Mouse (Mus musculus) olfactory bulb, adult 2 months (tissue): ENCODE measurements around the gene Edil3. TPM values are rescaled to one million over a fixed set of nuclear protein-coding genes. Genes with fewer than 3 reads are reported as not detected.

ENCODE experiments used
- H3K27ac ChIP-seq: fragments of 200-500 bp; 2 replicates; pipeline ENCODE4 v1.5.1; 2012; ENCODE audit warnings: low read depth, low read length; ENCODE audit not compliant: insufficient read depth
- H3K4me1 ChIP-seq: fragments of 200-500 bp; 2 replicates; pipeline ENCODE4 v1.6.1; 2012; ENCODE audit warnings: low read length; ENCODE audit not compliant: control insufficient read depth, insufficient read depth
- H3K4me3 ChIP-seq: fragments of 200-500 bp; 2 replicates; pipeline ENCODE4 v1.5.1; 2012; ENCODE audit warnings: mild to moderate bottlenecking, low read depth, low read length, moderate library complexity; ENCODE audit not compliant: insufficient read depth
- CTCF ChIP-seq: fragments of 200-500 bp; IDR thresholded peaks from 2 replicates; pipeline ENCODE4 v1.5.1; 2012; ENCODE audit warnings: low read depth, mild to moderate bottlenecking, low read length, moderate library complexity; ENCODE audit not compliant: insufficient read depth
- POLR2A ChIP-seq: fragments of 200-500 bp; IDR thresholded peaks from 2 replicates; pipeline ENCODE4 v1.6.1; 2012; ENCODE audit warnings: mild to moderate bottlenecking, low read depth, low read length, moderate library complexity; ENCODE audit not compliant: insufficient read depth
- WGBS: fragments of 180-500 bp; shearing (Covaris S2); methylation state at CpG from one replicate; pipeline ENCODE4 v1.1.7; 2018; 5-methylcytosine and 5-hydroxymethylcytosine counted together
- polyA plus RNA-seq: library from polyadenylated mRNA; stranded (reverse); fragments of >200 nt; gene quantifications from 2 replicates; pipeline ENCODE4 v1.2.4, GENCODE M21; 2012; ENCODE audit warnings: low replicate concordance; ENCODE audit not compliant: missing spikeins, insufficient read depth, insufficient read length

The Edil3 gene
- polyA plus RNA-seq, 1 experiment, result 78.5 TPM

GRCm38 (mm10) chr13:88822976-88823521, 1.8 kb downstream of the Edil3 start:
- H3K4me3 ChIP-seq, result peak overlapping the region; percentile 39
- TF ChIP-seq POLR2A (no peak), CTCF (no peak)
- no peaks in the 10 kb centered on the region for H3K4me1 ChIP-seq
- H3K27ac ChIP-seq, result peak overlapping the region; percentile 64; the same call in 1 of the 2 replicates
- 25% methylated on average over 10 of the region's 10 CpGs for WGBS

GRCm38 (mm10) chr13:88823522-88824419, 2.5 kb downstream of the Edil3 start:
- TF ChIP-seq CTCF (no peak), POLR2A (no peak)
- WGBS, result 1% methylated on average over 25 of the region's 25 CpGs
- peak overlapping the region; percentile 51 for H3K4me3 ChIP-seq
- peak overlapping the region; percentile 64 for H3K27ac ChIP-seq
- no peaks in the 10 kb centered on the region for H3K4me1 ChIP-seq

- Histone ChIP-seq H3K4me1 (no peaks in the 10 kb centered on the region), H3K4me3 (no peak overlapping the region), H3K27ac (no peak overlapping the region)
- WGBS, result 28% methylated on average over 4 of the region's 4 CpGs
- TF ChIP-seq POLR2A (no peak), CTCF (no peak)
These were observed 3.2 kb downstream of the Edil3 start for GRCm38 (mm10) chr13:88824441-88824840.

GRCm38 (mm10) chr13:88828362-88828761, 7.1 kb downstream of the Edil3 start:
- no peak for TF ChIP-seq CTCF
- no peak for TF ChIP-seq POLR2A
- H3K4me1 ChIP-seq, result no peaks in the 10 kb centered on the region
- H3K27ac ChIP-seq, result no peak overlapping the region
- 75% methylated on average over 10 of the region's 10 CpGs for WGBS
- H3K4me3 ChIP-seq, result no peak overlapping the region

- no peak for TF ChIP-seq POLR2A
- no peak for TF ChIP-seq CTCF
- Histone ChIP-seq H3K4me3 (no peak overlapping the region), H3K4me1 (no peaks in the 10 kb centered on the region), H3K27ac (no peak overlapping the region)
- 90% methylated on average over 1 of the region's 1 CpGs for WGBS
These were observed 12.5 kb downstream of the Edil3 start for GRCm38 (mm10) chr13:88833732-88834131.

- no peak overlapping the region for H3K4me3 ChIP-seq
- TF ChIP-seq CTCF, result no peak
- no peaks in the 10 kb centered on the region for H3K4me1 ChIP-seq
- WGBS, result 89% methylated on average over 4 of the region's 4 CpGs
- H3K27ac ChIP-seq, result no peak overlapping the region
These were observed 28.5 kb downstream of the Edil3 start for GRCm38 (mm10) chr13:88849739-88850138.

- 93% methylated on average over 2 of the region's 2 CpGs for WGBS
- TF ChIP-seq POLR2A (no peak), CTCF (no peak)
- Histone ChIP-seq H3K27ac (no peak overlapping the region), H3K4me3 (no peak overlapping the region), H3K4me1 (no peaks in the 10 kb centered on the region)
These were observed 58.7 kb downstream of the Edil3 start for GRCm38 (mm10) chr13:88879960-88880359.

GRCm38 (mm10) chr13:88890728-88891127, 69.5 kb downstream of the Edil3 start:
- H3K4me1 ChIP-seq, result no peaks in the 10 kb centered on the region
- WGBS, result 77% methylated on average over 3 of the region's 3 CpGs
- TF ChIP-seq CTCF (no peak), POLR2A (no peak)
- H3K27ac ChIP-seq, result no peak overlapping the region
- H3K4me3 ChIP-seq, result no peak overlapping the region

GRCm38 (mm10) chr13:88900046-88900445, 78.8 kb downstream of the Edil3 start:
- no peaks in the 10 kb centered on the region for H3K4me1 ChIP-seq
- no peak overlapping the region for H3K4me3 ChIP-seq
- no peak for TF ChIP-seq POLR2A
- no peak for TF ChIP-seq CTCF
- no peak overlapping the region for H3K27ac ChIP-seq
- WGBS, result 84% methylated on average over 3 of the region's 3 CpGs
